Mouse (Mus musculus): ENCODE measurements at regions not wholly inside any gene's neighbourhood (a gene's known extent, or its start where the extent isn't known, plus 50 kb on each side); places are given as distances from the start of the nearest gene placed in this dataset.
"Not testable (repeated sequence)": the region's sequence is repeated elsewhere in the genome, so short reads cannot be mapped to it uniquely, and the experiment has no call there.

DNA sequence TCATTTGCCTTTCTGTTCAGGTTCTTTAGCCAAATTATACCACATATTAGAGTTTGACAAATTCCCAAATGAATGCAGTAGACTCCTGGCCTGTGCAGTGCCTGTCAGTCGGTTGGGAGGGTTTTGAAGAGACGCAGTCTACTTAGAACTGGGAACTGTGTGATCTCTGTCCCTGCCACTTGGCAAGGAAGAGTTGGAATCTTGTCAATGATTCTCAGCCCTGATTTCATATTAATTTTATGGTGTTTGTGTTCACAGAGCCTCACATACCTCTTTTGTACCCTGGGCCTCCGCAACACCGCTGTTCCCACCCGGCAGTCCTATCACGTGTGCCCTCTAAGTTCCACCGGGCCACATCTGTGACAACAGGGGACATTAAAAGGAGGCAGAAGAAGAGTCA lies 149.8 kb upstream of the Ddhd1 start:
- DNase-seq = peak; percentile 66

DNA sequence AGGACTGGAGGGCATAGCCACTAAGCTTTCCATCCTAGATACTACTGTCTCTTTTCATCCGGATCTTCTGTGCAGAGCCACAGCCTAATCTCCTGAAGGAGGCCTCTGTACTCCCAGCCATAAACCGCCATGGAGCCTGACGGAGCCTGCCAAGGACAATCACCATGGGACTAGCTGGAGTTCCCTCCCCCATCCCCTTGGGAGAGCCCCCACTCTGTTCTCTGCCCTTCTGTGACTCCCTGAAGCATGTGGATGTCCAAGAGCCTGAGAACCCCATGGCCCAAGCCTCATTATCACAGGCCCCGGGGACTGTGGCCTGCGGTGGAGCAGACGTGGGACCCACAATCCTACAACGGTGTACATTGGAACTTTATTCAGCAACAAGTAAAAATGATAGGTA lies 151.5 kb upstream of the Ddhd1 start:
- no peak for DNase-seq

DNA sequence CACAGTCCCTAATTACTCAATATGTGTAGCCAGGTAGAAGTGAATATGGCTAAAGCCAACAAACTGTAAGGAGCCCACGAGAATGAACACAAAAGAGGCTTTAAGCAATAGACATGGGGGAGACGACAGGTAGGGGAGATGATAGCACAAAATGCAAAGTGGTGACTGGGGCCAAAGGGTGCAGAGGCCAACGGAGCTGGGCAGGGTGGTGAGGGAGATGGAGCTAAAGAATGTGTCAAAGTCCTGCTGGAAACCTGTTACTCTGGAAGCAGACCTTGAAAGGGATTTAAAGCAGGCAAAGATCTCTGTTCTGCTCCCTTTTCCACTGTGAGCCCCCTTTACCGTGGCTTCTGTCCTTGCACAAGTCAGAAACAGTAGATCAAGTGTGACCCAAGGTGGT lies 152.2 kb upstream of the Ddhd1 start:
- peak; percentile 55 for DNase-seq

DNA sequence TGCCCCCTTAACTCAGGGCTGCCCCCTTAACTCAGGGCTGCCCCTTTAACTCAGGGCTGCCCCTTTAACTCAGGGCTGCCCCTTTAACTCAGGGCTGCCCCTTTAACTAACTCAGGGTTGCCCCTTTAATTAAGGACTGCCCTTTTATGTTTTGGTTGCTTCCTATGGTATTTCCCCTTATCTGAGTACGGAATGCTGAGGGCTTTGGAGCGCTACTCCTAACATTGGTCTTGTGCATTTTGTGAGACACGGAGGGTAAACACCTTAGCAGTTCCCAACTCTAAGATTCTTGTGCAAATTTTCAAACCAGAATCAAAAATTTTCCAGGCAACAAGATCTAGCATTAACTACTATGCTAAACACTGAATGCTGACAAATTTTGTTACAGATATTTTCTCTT lies 152.7 kb upstream of the Ddhd1 start:
- DNase-seq = no peak

DNA sequence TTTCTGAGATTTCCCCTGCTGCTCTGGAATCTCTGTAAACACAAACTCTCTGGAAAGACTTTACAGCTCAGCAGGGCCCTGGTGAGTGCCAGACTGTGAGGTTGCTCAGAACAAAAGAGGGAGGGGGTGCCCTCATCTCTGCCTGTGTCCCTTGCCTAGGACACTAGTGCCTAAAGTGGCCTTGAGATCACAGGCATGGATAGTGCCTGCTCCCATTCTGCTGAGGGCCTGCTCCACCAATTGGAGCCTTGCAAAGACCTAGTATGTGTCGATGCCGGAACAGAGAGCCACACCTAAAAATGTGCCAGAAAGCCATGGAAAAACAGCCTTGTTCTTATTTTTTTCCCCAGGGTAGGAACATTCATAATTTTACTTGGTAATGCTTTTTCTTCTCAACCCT lies 157.7 kb upstream of the Ddhd1 start:
- no peak for DNase-seq

DNA sequence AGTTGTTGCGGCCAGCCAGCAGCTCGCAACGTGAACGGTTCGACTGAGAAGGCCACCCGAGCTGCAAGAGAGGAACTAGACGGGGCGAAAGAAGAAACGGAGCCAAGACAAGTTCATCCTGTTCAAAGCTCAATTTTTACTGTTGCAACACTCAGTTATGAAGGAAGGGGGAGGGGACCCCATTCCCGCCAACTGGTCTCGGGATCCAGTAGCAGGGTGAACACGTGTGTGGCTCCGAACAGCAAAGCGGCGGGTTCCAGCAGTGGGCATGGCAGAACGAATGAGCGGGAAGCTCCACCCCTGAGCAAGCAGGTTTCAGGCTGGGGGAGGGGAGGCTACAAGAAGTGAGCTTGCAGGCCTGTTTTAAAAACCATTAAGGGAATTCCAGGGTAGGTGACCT lies 158.7 kb upstream of the Ddhd1 start:
- not testable (repeated sequence) for DNase-seq

DNA sequence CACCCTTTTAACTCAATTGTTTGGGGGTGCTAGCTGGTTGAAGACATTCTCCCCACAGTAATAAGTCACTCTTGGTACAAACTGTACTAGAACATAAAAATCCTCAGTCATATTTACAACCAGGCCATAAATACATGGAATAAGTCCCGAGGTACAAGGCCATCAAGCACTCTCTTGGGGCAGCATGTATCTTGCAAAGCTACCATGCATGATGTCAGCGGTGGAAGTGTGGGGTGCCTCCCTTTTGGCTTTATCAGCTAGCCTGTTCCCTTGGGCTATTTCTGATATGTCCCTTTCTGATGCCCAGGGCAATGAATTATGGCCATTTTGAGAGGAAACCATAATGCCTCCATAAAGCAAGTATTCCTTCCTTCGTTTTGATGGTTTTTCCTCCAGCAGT lies 159.8 kb upstream of the Ddhd1 start:
- no peak for DNase-seq

DNA sequence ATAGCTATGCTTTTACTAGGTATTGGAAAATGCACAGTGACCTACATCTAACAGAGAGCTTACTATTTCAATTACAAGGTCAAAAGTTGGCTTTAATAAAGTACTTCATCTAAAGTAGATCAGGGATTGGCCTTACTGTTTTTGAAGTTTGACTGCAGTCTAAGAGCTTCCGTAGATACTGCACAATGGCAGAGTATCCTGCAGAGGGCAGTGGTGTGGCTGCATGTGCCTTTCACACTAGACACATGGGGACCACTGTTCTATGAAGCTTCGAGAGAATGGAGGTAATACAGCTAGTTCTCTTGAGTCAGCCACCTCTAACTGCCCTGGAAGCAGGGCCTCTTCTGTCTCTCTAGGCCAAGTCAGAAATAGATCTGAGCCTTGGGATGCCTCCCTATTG lies 166.7 kb upstream of the Ddhd1 start:
- no peak for DNase-seq

DNA sequence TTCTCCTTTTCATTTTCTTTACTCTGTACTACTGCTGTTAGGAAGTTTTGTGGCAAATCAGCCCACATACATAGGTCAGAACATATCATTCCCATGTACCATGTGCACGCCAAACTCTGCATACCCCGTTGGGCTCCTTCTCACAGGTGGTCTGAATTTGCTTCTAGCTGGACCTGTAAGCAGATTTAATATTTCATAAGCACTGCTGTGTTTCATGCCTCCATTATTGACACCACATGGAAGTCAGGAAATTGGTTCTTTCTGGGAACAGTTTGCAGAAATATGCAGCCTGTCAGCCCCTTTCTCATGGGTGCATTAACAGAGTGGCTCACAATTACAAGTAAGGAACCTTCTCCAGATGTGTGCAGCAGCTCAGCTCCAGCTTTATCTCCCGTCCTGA lies 168.1 kb upstream of the Ddhd1 start:
- DNase-seq = no peak

DNA sequence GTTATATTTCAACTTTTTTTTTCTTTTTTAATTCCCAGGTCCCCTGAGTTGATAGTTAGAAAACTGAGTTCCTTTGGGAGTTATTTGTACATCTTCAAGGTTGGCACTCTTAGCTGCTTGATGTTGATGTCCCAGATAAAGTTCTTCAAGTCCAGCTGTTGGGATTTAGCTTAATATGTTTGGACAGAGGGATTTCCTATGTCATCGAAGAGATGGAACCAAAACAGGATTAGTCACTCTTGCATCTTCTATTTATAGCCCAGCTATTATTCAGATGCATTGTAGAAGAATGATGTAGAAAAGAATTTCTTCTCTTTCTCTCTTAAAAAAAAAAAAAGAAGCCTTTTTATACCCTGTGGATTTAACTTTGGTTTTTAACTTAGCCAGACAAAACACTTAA lies 169.2 kb upstream of the Ddhd1 start:
- no peak for DNase-seq

DNA sequence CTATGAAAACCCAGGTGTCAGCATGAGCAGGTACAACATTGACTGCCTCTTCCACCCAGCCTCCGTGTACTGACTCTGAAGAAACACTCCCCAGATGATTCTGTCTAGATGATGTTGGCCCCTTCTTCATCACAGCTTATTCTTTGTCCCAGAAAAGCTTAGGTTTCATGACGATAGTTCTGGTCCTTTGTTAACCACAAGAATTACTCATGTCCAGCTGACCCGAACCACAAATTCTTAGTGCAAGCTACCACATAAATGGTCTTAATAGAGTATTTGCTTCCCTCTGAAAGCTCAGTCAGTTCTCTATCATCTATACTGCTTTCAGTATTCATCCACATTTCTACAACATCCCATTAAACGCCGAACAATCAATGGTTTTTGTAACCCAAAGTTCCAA lies 172.5 kb upstream of the Ddhd1 start:
- DNase-seq = no peak

DNA sequence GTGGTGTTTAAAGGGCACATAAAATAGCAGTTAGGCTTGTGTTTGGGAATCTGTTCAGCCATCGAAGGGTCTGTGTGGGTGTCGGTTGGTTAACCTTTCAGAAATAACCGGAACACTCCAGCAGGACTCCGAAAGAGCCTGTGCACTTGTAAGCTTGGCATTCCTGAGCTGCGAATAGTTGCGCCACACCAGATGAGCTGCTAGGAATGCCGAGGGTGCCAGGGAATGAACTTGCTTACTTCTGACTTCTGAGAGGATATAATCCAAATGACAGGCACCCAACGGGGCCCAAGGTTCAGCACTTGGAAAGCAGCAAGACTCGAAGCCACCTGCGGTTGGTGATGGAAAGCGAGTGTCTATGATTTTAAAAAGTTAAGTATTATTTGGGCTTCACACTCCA lies 179.1 kb upstream of the Ddhd1 start:
- no peak for DNase-seq

DNA sequence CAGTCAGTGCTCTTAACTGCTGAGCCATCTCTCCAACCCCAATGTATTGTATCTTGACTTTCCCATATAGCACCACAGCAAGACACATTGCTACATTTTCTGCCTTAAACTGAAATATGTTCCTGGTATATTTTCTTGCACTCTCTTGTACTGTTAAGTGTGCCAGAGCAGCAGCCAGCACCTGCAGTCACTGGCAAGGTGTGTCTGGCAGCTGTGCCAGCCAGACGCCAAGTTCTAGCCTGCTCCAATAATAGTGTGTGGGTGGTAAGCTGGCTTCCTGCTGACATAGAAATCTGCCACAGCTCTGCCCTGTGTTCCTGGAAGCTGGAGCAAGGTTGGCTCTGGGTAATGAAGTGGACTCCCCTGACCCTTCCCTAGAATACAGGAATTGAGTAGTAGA lies 185.9 kb upstream of the Ddhd1 start:
- no peak for DNase-seq

DNA sequence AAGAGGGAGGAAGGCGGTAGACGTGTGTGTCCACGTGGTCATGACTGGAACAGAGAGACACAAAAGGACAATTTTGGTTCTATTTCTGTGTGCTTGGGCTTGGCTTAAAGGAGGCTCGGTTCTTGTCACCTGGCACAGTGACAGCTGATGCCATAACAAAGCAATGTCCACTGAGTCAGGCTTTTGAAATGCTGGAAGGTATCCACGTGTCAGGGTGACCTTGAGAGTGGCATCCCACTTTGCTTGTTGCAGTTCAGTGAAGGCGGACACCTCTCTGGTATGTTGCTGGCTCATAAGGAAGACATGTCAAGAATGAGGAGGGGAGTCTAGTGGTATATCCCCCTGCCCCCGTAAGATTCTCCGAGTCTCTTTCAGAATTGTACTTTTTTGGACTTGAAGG lies 192.6 kb upstream of the Ddhd1 start:
- DNase-seq = peak; percentile 8

DNA sequence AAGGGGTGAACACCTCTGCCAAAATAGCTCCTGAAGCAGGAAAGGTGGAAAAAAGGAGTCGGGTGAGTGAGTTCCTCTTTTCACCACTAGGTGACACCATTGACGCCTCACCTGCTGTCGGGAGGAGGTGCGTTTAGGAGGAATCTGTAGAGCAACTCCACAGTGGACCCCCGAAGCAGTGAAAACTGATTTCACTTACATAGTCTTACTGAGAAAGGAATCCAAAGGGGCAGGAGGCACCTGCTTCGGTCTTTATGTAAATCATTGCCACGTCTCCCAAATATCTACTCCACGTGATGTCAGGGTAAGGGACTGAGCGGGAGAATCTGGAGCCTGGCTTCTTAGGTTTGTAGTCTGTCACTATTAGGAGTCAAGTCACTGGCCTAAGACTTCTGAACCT lies 220.5 kb upstream of the Ddhd1 start:
- DNase-seq = peak; percentile 58

DNA sequence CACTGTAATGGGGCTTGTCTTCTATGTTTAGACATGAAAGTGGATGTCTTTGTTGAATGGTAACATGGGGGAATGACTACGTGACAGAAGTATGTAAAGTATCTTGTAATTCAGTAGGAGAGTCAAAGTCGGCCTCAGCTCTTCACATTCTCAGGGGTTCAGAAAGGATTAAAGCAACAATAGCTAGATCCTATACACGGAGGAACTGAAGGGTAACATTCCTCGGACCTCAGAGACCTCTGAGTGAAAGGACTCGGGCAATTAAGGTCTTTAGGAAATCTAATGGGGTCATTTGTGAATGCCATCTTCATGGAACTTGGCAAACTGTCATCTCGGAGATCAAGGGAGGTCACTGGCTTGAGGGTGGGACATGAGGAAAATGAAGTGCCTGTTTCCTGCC lies 262.8 kb upstream of the Ddhd1 start:
- peak; percentile 27 for DNase-seq

DNA sequence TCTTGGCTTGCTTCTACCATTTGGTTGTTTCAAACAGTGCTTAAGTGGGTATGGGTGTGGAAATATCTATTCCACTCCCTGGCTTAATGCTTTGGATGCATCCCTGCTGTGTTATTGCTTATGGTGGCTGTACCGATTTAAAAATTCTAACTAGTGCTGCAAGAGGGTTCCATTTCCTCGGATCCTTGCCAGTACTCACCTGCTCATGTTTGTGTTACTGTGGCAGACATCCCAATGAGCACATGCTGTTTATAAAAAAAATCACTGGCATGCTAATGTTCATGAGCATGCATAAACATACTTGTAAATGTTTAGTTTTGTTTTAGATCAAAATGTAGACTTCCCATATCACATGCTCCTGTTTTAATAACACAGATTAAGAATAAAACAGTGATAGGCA lies 285.6 kb upstream of the Ddhd1 start:
- peak; percentile 43 for DNase-seq

DNA sequence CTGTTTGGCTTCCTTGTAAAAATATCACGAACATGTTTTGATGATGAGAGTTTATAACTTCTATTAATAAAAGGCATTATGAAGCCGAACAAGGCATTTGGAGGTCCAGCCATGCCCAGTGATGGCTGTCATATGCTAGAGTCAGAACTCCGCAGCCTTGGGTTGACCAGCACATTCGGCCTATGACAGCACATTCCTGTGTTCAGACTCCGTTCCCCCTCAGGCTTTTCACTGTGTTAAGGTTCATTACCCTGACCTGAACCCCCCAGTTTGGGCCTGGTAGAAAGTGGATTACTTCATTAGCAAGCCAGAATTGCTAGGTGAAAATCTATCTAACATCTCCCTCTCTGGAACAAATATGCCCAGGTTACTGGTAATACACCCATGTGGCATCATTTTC lies 286.2 kb upstream of the Ddhd1 start:
- DNase-seq = peak; percentile 70

DNA sequence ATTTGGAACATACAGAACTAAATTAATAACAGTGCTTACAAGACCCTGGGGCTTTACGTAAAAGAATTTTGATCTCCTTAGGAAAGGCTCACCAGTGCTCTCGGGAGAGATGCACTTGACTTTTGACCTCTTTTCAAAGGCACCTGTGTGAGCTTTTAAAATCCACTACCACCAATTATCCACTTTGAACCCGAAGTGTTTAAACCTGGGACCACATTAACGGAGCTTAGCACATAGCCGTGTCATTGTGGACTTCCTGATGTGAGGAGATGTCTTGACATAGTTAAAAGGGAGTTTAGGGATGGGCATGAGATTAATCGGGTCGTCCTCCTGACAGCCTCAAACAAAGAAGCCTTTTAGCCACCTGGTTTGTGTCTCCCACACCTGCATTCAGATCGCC lies 286.6 kb upstream of the Ddhd1 start:
- no peak for DNase-seq

DNA sequence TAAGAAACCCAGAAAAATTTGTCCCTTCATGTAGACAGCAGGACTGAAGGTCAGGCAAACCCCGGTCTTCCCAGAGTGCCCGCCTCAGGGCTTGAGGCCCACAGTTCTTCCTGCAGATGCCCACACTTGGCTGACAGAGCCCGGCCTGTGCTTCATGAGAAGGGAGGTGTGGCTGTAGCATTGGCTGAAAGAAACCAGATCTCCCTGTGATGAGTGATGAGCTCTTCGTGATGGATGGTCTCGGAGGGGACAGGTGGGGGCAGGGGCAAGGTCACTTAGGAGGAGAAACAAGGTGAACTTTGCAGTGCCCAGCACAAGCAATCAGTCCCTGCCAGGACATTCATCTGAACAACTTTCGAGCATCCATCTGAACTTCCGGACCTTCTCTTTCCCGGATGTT lies 298.7 kb upstream of the Ddhd1 start:
- DNase-seq = no peak

DNA sequence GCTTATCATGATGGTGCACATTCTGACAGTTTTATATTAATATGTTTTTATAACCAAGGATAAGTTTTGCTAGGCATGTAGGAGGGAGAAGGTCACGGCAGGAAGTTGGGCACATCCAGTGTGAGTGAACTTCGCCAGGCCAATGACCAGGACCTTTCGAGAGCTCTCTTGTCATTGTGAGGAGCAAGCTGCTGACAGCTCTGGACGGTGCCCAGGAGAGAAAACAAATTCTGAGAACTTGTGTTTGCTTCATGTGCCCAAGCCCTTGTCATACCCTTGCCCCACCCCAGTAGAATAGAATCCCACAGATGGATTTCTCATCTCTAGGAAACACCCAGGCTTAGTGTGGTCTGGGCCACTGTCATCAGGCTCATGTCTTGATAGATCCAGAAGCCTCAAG lies 304.5 kb upstream of the Ddhd1 start:
- DNase-seq = no peak

DNA sequence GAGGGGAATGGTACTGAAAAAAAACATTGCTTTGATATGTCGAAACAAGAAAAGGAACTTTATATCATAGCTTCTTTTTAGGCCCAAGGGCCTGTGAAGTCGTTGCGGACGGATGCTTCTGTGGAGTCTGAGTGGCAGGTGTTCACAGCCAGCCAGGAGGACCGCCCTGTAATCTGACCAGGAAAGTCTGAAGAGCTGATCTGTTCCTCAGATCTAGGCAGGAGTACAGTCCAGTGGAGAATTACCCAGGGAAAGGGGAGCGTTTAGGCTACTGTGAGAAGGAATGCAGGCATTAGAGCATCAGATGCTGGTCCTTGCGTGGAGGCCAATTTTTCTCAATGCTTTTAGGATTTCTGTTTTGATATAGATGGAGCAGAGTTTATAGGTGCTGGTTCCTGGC lies 306.1 kb upstream of the Ddhd1 start:
- DNase-seq = no peak

DNA sequence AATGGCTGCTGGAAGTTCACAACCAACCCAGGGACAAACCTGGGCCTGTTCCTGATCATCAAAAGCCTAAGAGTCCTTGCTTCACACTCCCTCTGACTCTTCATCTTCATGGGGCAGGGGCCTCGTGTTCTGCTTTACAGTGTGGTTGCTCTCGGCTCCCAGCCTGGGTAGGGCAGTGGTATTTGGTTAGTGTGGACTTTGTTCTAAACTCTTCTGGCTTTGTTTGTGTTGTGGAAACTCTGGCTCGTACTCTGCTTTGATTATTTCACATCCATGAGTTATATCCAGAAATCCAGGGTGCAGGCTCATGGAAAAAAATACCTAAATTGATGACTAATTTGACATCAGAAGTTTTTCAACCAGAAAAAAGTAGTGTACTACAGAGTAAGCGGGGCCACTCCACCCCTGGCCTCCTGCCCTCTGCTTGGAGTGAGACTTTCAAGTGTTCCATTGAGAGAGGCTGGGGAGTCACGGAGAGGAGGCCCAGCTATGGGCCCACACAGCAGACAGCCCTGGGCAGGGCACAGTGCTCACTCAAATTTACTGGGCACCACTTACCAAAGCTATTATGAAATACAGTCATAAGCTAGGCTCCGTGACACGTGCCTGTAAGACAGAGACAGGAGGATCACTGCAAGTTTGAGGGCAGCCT lies 325.4 kb upstream of the Ddhd1 start:
- DNase-seq = no peak

DNA sequence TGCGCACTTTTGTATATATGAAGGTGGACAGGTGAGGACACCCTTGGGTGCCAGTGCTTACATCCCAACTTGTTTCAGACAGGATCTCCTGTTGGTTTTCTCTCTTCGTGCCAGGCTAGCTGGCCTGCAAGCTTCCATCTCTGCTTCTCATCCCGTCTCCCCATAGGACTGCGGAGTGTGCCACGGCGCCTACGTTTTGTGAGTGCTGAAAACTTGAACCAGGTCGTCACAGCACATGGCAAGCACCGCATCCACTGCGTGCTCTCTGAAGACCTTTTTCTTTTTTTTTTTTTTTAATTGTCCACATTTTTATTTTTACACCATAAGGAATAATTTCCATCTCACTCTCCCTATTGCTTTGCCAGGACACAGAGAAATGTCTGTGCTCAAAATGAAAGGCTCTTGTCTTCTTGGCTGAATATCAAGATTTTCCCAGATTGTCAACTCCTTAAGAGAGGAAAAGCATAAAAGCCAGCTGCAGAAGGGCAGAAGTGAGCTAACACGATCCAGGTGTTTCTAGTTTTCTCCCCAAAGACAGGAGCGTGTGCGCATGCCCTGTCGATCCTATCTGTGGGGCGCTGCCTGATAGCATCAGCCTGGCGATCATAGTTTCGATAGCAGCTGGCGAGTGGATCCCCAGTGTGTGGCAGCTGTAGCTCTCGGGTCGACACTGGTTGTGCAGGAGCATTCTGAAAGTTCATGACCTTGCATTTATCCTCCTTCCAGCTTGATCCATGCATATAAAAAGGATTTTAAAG lies 326.4 kb upstream of the Ddhd1 start:
- DNase-seq = no peak

All from kidney, postnatal 14 days (tissue).